Mouse (Mus musculus): Measurements from ENCODE around the gene Sgpp1. TPM values are rescaled to one million over a fixed set of nuclear protein-coding genes. Genes with fewer than 3 reads are reported as not detected.
A peak's percentile ranks its signal among the peaks of the same experiment; 100 is the strongest.

Sgpp1 gene
- 32.5 and 38.7 TPM in 2 replicates for total RNA-seq (2014; rRNA removed)
- 17.4 and 18.8 TPM in 2 replicates for polyA plus RNA-seq (2015; fragmentation: Nextera tagmentation; extraction: Ambion mirVana)

GRCm38 (mm10) chr12:75735246-75736200, at the start of gene Sgpp1:
Sgpp1 (minus strand) TSS chr12:75735729.
- peaks cover 20% of the 10 kb centered on the region for H3K4me1 ChIP-seq (ENCODE audit: insufficient read depth)
- H3K4me2 ChIP-seq (ENCODE audit: low read depth): peak within 1 kb of the TSS; percentile 92
- H3K27ac ChIP-seq (ENCODE audit: low read depth, low read length): peak within 1 kb of the TSS; percentile 82
- peak within 1 kb of the TSS; percentile 79 for H3K4me3 ChIP-seq (ENCODE audit: low read depth, low read length)
- WGBS: 2% methylated on average over 104 of the region's 105 CpGs
- ATAC-seq (peak; percentile 94), DNase-seq (peak; percentile 90)
- no peaks in the 10 kb centered on the region for H3K27me3 ChIP-seq (ENCODE audit: insufficient read depth, low read length)
- no peak for TF ChIP-seq CTCF (IDR thresholded peaks at IDR 0.05; ENCODE audit: low read depth)
- H3K9ac ChIP-seq: peak within 1 kb of the TSS; percentile 90
- no peaks in the 10 kb centered on the region for H3K36me3 ChIP-seq (ENCODE audit: insufficient read depth)
- no peaks in the 10 kb centered on the region for H3K9me3 ChIP-seq (ENCODE audit: low read length)

GRCm38 (mm10) chr12:75784271-75784751, 48.8 kb upstream of the Sgpp1 start:
- ATAC-seq (no peak), DNase-seq (no peak)
- H3K4me3 ChIP-seq (ENCODE audit: low read depth, low read length): no peak overlapping the region
- no peak overlapping the region for H3K9ac ChIP-seq
- no peaks in the 10 kb centered on the region for H3K9me3 ChIP-seq (ENCODE audit: low read length)
- TF ChIP-seq CTCF (IDR thresholded peaks at IDR 0.05; ENCODE audit: low read depth): no peak
- no peak overlapping the region for H3K27ac ChIP-seq (ENCODE audit: low read depth, low read length)
- no peaks in the 10 kb centered on the region for H3K36me3 ChIP-seq (ENCODE audit: insufficient read depth)
- H3K4me1 ChIP-seq (ENCODE audit: insufficient read depth): no peaks in the 10 kb centered on the region
- H3K4me2 ChIP-seq (ENCODE audit: low read depth): no peak overlapping the region
- 79% methylated on average over 2 of the region's 2 CpGs for WGBS
- no peaks in the 10 kb centered on the region for H3K27me3 ChIP-seq (ENCODE audit: insufficient read depth, low read length)

- no peaks in the 10 kb centered on the region for H3K27me3 ChIP-seq (ENCODE audit: insufficient read depth, low read length)
- H3K27ac ChIP-seq (ENCODE audit: low read depth, low read length): no peak overlapping the region
- H3K4me3 ChIP-seq (ENCODE audit: low read depth, low read length): no peak overlapping the region
- no peak for ATAC-seq
- no peaks in the 10 kb centered on the region for H3K9me3 ChIP-seq (ENCODE audit: low read length)
- no peak for TF ChIP-seq CTCF (IDR thresholded peaks at IDR 0.05; ENCODE audit: low read depth)
- H3K9ac ChIP-seq: no peak overlapping the region
- 89% methylated on average over 7 of the region's 7 CpGs for WGBS
- H3K4me2 ChIP-seq (ENCODE audit: low read depth): no peak overlapping the region
- DNase-seq: no peak
- H3K36me3 ChIP-seq (ENCODE audit: insufficient read depth): no peaks in the 10 kb centered on the region
- no peaks in the 10 kb centered on the region for H3K4me1 ChIP-seq (ENCODE audit: insufficient read depth)
These were observed 46.5 kb upstream of the Sgpp1 start for GRCm38 (mm10) chr12:75781995-75782394.

- Histone ChIP-seq H3K9ac (no peak overlapping the region), H3K4me3 (ENCODE audit: low read depth, low read length) (no peak overlapping the region), H3K9me3 (ENCODE audit: low read length) (no peaks in the 10 kb centered on the region), H3K4me1 (ENCODE audit: insufficient read depth) (no peaks in the 10 kb centered on the region), H3K4me2 (ENCODE audit: low read depth) (no peak overlapping the region), H3K36me3 (ENCODE audit: insufficient read depth) (no peaks in the 10 kb centered on the region), H3K27ac (ENCODE audit: low read depth, low read length) (no peak overlapping the region), H3K27me3 (ENCODE audit: insufficient read depth, low read length) (no peaks in the 10 kb centered on the region)
- no peak for TF ChIP-seq CTCF (IDR thresholded peaks at IDR 0.05; ENCODE audit: low read depth)
- DNase-seq (no peak), ATAC-seq (no peak)
These were observed 45.9 kb upstream of the Sgpp1 start for GRCm38 (mm10) chr12:75781445-75781844.

- TF ChIP-seq CTCF (IDR thresholded peaks at IDR 0.05; ENCODE audit: low read depth): peak; percentile 62
- Histone ChIP-seq H3K9ac (no peak overlapping the region), H3K27ac (ENCODE audit: low read depth, low read length) (no peak overlapping the region), H3K36me3 (ENCODE audit: insufficient read depth) (no peaks in the 10 kb centered on the region), H3K9me3 (ENCODE audit: low read length) (no peaks in the 10 kb centered on the region), H3K4me2 (ENCODE audit: low read depth) (no peak overlapping the region), H3K27me3 (ENCODE audit: insufficient read depth, low read length) (no peaks in the 10 kb centered on the region), H3K4me1 (ENCODE audit: insufficient read depth) (no peaks in the 10 kb centered on the region), H3K4me3 (ENCODE audit: low read depth, low read length) (no peak overlapping the region)
- 27% methylated on average over 3 of the region's 3 CpGs for WGBS
- peak; percentile 24 for DNase-seq
- no peak for ATAC-seq
These were observed 37.0 kb upstream of the Sgpp1 start for GRCm38 (mm10) chr12:75772424-75773034.

GRCm38 (mm10) chr12:75771410-75771809, 35.9 kb upstream of the Sgpp1 start:
- Histone ChIP-seq H3K36me3 (ENCODE audit: insufficient read depth) (no peaks in the 10 kb centered on the region), H3K27me3 (ENCODE audit: insufficient read depth, low read length) (no peaks in the 10 kb centered on the region), H3K4me1 (ENCODE audit: insufficient read depth) (no peaks in the 10 kb centered on the region), H3K4me2 (ENCODE audit: low read depth) (no peak overlapping the region), H3K9ac (no peak overlapping the region), H3K9me3 (ENCODE audit: low read length) (no peaks in the 10 kb centered on the region), H3K4me3 (ENCODE audit: low read depth, low read length) (no peak overlapping the region), H3K27ac (ENCODE audit: low read depth, low read length) (no peak overlapping the region)
- WGBS: 73% methylated on average over 3 of the region's 3 CpGs
- DNase-seq (no peak), ATAC-seq (no peak)
- TF ChIP-seq CTCF (IDR thresholded peaks at IDR 0.05; ENCODE audit: low read depth): no peak

- Histone ChIP-seq H3K9ac (no peak overlapping the region), H3K4me1 (ENCODE audit: insufficient read depth) (no peaks in the 10 kb centered on the region), H3K36me3 (ENCODE audit: insufficient read depth) (no peaks in the 10 kb centered on the region), H3K27ac (ENCODE audit: low read depth, low read length) (no peak overlapping the region), H3K27me3 (ENCODE audit: insufficient read depth, low read length) (no peaks in the 10 kb centered on the region), H3K9me3 (ENCODE audit: low read length) (no peaks in the 10 kb centered on the region), H3K4me2 (ENCODE audit: low read depth) (no peak overlapping the region), H3K4me3 (ENCODE audit: low read depth, low read length) (no peak overlapping the region)
- ATAC-seq (no peak), DNase-seq (no peak)
- no peak for TF ChIP-seq CTCF (IDR thresholded peaks at IDR 0.05; ENCODE audit: low read depth)
- 79% methylated on average over 8 of the region's 8 CpGs for WGBS
These were observed 31.4 kb upstream of the Sgpp1 start for GRCm38 (mm10) chr12:75766885-75767317.

Measured in forebrain, postnatal 0 days (tissue).